ENCODE assay signal across 16 mouse cellular contexts in the genomic region with DNA sequence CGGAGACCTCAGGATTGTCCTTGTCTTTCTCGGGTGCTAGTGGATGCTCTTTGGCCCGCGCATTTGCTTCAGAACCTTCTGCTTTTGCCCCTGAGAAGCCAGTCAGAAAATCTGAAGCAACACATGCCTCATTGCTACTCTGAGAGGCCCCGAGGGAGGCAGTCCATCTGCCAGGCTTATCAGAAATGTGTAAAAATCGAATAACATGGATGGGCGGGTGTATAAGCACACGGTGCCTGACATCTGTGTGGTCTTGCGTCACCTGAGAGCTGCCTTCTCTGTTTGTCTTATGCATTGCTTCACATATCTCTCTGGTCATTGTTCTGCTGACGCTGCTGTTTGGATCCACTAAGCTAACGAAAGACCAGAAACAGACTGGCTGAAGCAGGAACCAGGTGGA. TPM values are rescaled to one million over a fixed set of nuclear protein-coding genes. Genes with fewer than 3 reads are reported as not detected.
DNase-seq lines count a peak whose midpoint lies in the region; ATAC-seq and TF ChIP-seq lines count a peak whose summit lies in the region.
"Had no signal": no experiment of that assay in that cellular context is flagged by ENCODE, and none has a peak within 500 bp of the region (broad histone marks: within the 10 kb centered on the region; RNA-seq: fewer than 3 reads in every experiment).

No protein-coding gene starts in this region.

- no peak overlapping the region for H3K27ac ChIP-seq in hindbrain, embryonic 13.5 days
- no peak overlapping the region for H3K27ac ChIP-seq in hindbrain, embryonic 10.5 days
- H3K27ac ChIP-seq in neural tube, embryonic 13.5 days (replicated peaks): no peak overlapping the region
- H3K27ac ChIP-seq in forebrain, postnatal 0 days (ENCODE audit: low read depth, low read length): no peak overlapping the region
- H3K27ac ChIP-seq: heart, embryonic 13.5 days; hindbrain, embryonic 15.5 days; kidney, postnatal 0 days; left cerebral cortex, adult 2 months; limb, embryonic 15.5 days; macrophage had no signal

- H3K4me1 ChIP-seq in hindbrain, embryonic 13.5 days (replicated peaks): 0 out of 2 replicates have a peak, but pooled peaks cover 5% of the 10 kb centered on the region
- H3K4me1 ChIP-seq in hindbrain, embryonic 10.5 days (replicated peaks): 0 out of 2 replicates have a peak, but pooled peaks cover 4% of the 10 kb centered on the region
- H3K4me1 ChIP-seq in neural tube, embryonic 13.5 days (replicated peaks): no peaks in the 10 kb centered on the region
- no peaks in the 10 kb centered on the region for H3K4me1 ChIP-seq in forebrain, postnatal 0 days (ENCODE audit: insufficient read depth)
- H3K4me1 ChIP-seq: heart, embryonic 13.5 days; hindbrain, embryonic 15.5 days; limb, embryonic 15.5 days had no signal

- H3K9ac ChIP-seq in hindbrain, embryonic 13.5 days: no peak overlapping the region
- no peak overlapping the region for H3K9ac ChIP-seq in neural tube, embryonic 13.5 days
- H3K9ac ChIP-seq in forebrain, postnatal 0 days: no peak overlapping the region
- H3K9ac ChIP-seq: heart, embryonic 13.5 days; hindbrain, embryonic 15.5 days; limb, embryonic 15.5 days had no signal

- H3K36me3 ChIP-seq in hindbrain, embryonic 13.5 days: no peaks in the 10 kb centered on the region
- H3K36me3 ChIP-seq in hindbrain, embryonic 10.5 days: no peaks in the 10 kb centered on the region
- no peaks in the 10 kb centered on the region for H3K36me3 ChIP-seq in neural tube, embryonic 13.5 days
- H3K36me3 ChIP-seq in forebrain, postnatal 0 days (ENCODE audit: insufficient read depth): no peaks in the 10 kb centered on the region
- H3K36me3 ChIP-seq: heart, embryonic 13.5 days; hindbrain, embryonic 15.5 days; limb, embryonic 15.5 days had no signal

- WGBS in hindbrain, embryonic 13.5 days: 77% methylated on average over 11 of the region's 11 CpGs
- 84% methylated on average over 11 of the region's 11 CpGs for WGBS in hindbrain, embryonic 10.5 days
- 75% methylated on average over 11 of the region's 11 CpGs for WGBS in neural tube, embryonic 13.5 days
- 83% methylated on average over 11 of the region's 11 CpGs for WGBS in forebrain, postnatal 0 days

- H3K27me3 ChIP-seq in hindbrain, embryonic 13.5 days: no peaks in the 10 kb centered on the region
- no peaks in the 10 kb centered on the region for H3K27me3 ChIP-seq in hindbrain, embryonic 10.5 days (ENCODE audit: insufficient read depth, poor library complexity, severe bottlenecking)
- no peaks in the 10 kb centered on the region for H3K27me3 ChIP-seq in neural tube, embryonic 13.5 days
- no peaks in the 10 kb centered on the region for H3K27me3 ChIP-seq in forebrain, postnatal 0 days (ENCODE audit: insufficient read depth, low read length)
- H3K27me3 ChIP-seq: hindbrain, embryonic 15.5 days; limb, embryonic 15.5 days had no signal

- DNase-seq in hindbrain, embryonic 10.5 days (ENCODE audit: low spot score): no peak
- no peak for DNase-seq in neural tube, embryonic 10.5 days (ENCODE audit: extremely low spot score, low spot score)
- no peak for DNase-seq in forebrain, postnatal 0 days
- DNase-seq: cerebellum, adult 2 months had no signal

- no peak overlapping the region for H3K4me2 ChIP-seq in hindbrain, embryonic 13.5 days
- no peak overlapping the region for H3K4me2 ChIP-seq in neural tube, embryonic 13.5 days
- H3K4me2 ChIP-seq in forebrain, postnatal 0 days (ENCODE audit: low read depth): no peak overlapping the region
- H3K4me2 ChIP-seq: heart, embryonic 13.5 days; hindbrain, embryonic 15.5 days; limb, embryonic 15.5 days had no signal

- no peak overlapping the region for H3K4me3 ChIP-seq in hindbrain, embryonic 13.5 days
- no peak overlapping the region for H3K4me3 ChIP-seq in hindbrain, embryonic 10.5 days
- H3K4me3 ChIP-seq in neural tube, embryonic 13.5 days: no peak overlapping the region
- H3K4me3 ChIP-seq in forebrain, postnatal 0 days (ENCODE audit: low read depth, low read length): no peak overlapping the region
- H3K4me3 ChIP-seq: heart, embryonic 13.5 days; hindbrain, embryonic 15.5 days; left cerebral cortex, adult 2 months; limb, embryonic 15.5 days had no signal

- no peak for TF ChIP-seq CTCF in forebrain, postnatal 0 days (IDR thresholded peaks at IDR 0.05; ENCODE audit: low read depth)

- ATAC-seq in hindbrain, embryonic 13.5 days (ENCODE audit: low FRiP score): peak; percentile 46; the same call in 1 of the 2 replicates
- ATAC-seq in neural tube, embryonic 13.5 days (ENCODE audit: low read depth): 0 out of 2 replicates have a peak, but pooled peaks have one; percentile 32
- ATAC-seq in megakaryocyte-erythroid progenitor cell, adult 5-6 weeks (replicated peaks; ENCODE audit: low FRiP score, low TSS enrichment, poor library complexity, severe bottlenecking): peak; percentile 60; the same call in 1 of the 2 replicates
- ATAC-seq in frontal cortex, adult (ENCODE audit: low TSS enrichment): no peak
- no peak for ATAC-seq in forebrain, postnatal 0 days

- no peaks in the 10 kb centered on the region for H3K9me3 ChIP-seq in hindbrain, embryonic 13.5 days
- H3K9me3 ChIP-seq in hindbrain, embryonic 10.5 days: no peaks in the 10 kb centered on the region
- H3K9me3 ChIP-seq in neural tube, embryonic 13.5 days: no peaks in the 10 kb centered on the region
- no peaks in the 10 kb centered on the region for H3K9me3 ChIP-seq in forebrain, postnatal 0 days (ENCODE audit: low read length)
- H3K9me3 ChIP-seq: heart, embryonic 13.5 days; hindbrain, embryonic 15.5 days; limb, embryonic 15.5 days had no signal

RNA-seq across cellular contexts. Expression of gene Ehf, which starts 33.5 kb away (rescaled TPM):
- 0.09 and 0.13 TPM in 2 replicates for polyA plus RNA-seq in hindbrain, embryonic 13.5 days (2015; fragmentation: Nextera tagmentation; extraction: Ambion mirVana)
- polyA plus RNA-seq in hindbrain, embryonic 10.5 days (2016; fragmentation: Nextera tagmentation; extraction: Ambion mirVana): 0.18 TPM in 1 of 2 replicates, not detected in the other
- polyA plus RNA-seq in neural tube, embryonic 13.5 days (2015; fragmentation: Nextera tagmentation; extraction: Ambion mirVana): 0.04 and 0.08 TPM in 2 replicates
- not detected in 2 replicates for total RNA-seq in megakaryocyte-erythroid progenitor cell, adult 5-6 weeks (2014; fragmentation: Nextera tagmentation)
- total RNA-seq in megakaryocyte-erythroid progenitor cell, adult 5-6 weeks (2017): not detected in 2 replicates
- 0.08 and 1.1 TPM in 2 replicates for total RNA-seq in forebrain, postnatal 0 days (2014; rRNA removed)
- 0.07 and 0.24 TPM in 2 replicates for polyA plus RNA-seq in forebrain, postnatal 0 days (2015; fragmentation: Nextera tagmentation; extraction: Ambion mirVana)
- total RNA-seq: MEL had no signal
- polyA plus RNA-seq: C2C12 had no signal

Comparison
In these comparisons a context has a peak if more than half of its experiments do, and no peak if none do; other contexts are left out.
1. ATAC-seq: peak in hindbrain, embryonic 13.5 days (single experiment), neural tube, embryonic 13.5 days (single experiment) and megakaryocyte-erythroid progenitor cell, adult 5-6 weeks (single experiment); none in frontal cortex, adult (single experiment) and forebrain, postnatal 0 days (single experiment).